In genomic region chr2:79511676-79512323, GRCm38 (mm10) we compare ENCODE assay signal across 8 mouse cellular contexts. TPM values are rescaled to one million over a fixed set of nuclear protein-coding genes. Genes with fewer than 3 reads are reported as not detected.
DNase-seq lines count a peak whose midpoint lies in the region; ATAC-seq lines count a peak whose summit lies in the region.

No protein-coding gene starts in this region.

- ATAC-seq in CD4-positive, CD25-positive, alpha-beta regulatory T cell, adult 4 months: peak; percentile 69
- peak; percentile 75 for ATAC-seq in cerebellum, adult (ENCODE audit: insufficient number of reproducible peaks, low FRiP score, low TSS enrichment)
- ATAC-seq in forebrain, embryonic 15.5 days (replicated peaks): 0 out of 2 replicates have a peak, but pooled peaks have one; percentile 23
- no peak for ATAC-seq in liver, embryonic 16.5 days (ENCODE audit: low read depth)
- ATAC-seq in neural tube, embryonic 15.5 days (ENCODE audit: low FRiP score): no peak; the same call in 1 of the 2 replicates

- no peak overlapping the region for H3K9ac ChIP-seq in forebrain, embryonic 15.5 days (replicated peaks)
- H3K9ac ChIP-seq in liver, embryonic 16.5 days (ENCODE audit: low read depth, low read length): no peak overlapping the region
- no peak overlapping the region; the same call in 1 of the 2 replicates for H3K9ac ChIP-seq in neural tube, embryonic 15.5 days (replicated peaks)

- H3K4me2 ChIP-seq in forebrain, embryonic 15.5 days (replicated peaks): no peak overlapping the region; the same call in 1 of the 2 replicates
- no peak overlapping the region for H3K4me2 ChIP-seq in liver, embryonic 16.5 days (ENCODE audit: low read depth, low read length)
- H3K4me2 ChIP-seq in neural tube, embryonic 15.5 days: peak overlapping the region; percentile 42

- 26% methylated on average over 11 of the region's 11 CpGs for WGBS in forebrain, embryonic 15.5 days
- WGBS in liver, embryonic 16.5 days (ENCODE audit: insufficient replicate concordance): 17% methylated on average over 11 of the region's 11 CpGs
- WGBS in neural tube, embryonic 15.5 days: 24% methylated on average over 11 of the region's 11 CpGs

- peaks cover 7% of the 10 kb centered on the region; the same call in 1 of the 2 replicates for H3K4me1 ChIP-seq in forebrain, embryonic 15.5 days
- H3K4me1 ChIP-seq in liver, embryonic 16.5 days (ENCODE audit: control insufficient read depth, low read depth, low read length): no peaks in the 10 kb centered on the region; the same call in 1 of the 2 replicates
- peaks cover 3% of the 10 kb centered on the region; the same call in 1 of the 2 replicates for H3K4me1 ChIP-seq in neural tube, embryonic 15.5 days

- intact Hi-C loops in heart, postnatal 36 days (cut with DNase I): loop anchor here (1.0 to 5.0 kb wide), 3 partner anchors 135 to 756 kb away; no protein-coding TSS in a partner anchor

- peak; percentile 81 to 87 for DNase-seq in heart, postnatal 36 days
- DNase-seq in layer of hippocampus, adult 11-12 months (ENCODE audit: low spot score): peak; percentile 84
- peak; percentile 41 for DNase-seq in thymus, postnatal 25 days

- H3K9me3 ChIP-seq in forebrain, embryonic 15.5 days: no peaks in the 10 kb centered on the region
- H3K9me3 ChIP-seq in liver, embryonic 16.5 days (replicated peaks; ENCODE audit: control insufficient read depth, low read length): no peaks in the 10 kb centered on the region
- no peaks in the 10 kb centered on the region for H3K9me3 ChIP-seq in neural tube, embryonic 15.5 days (replicated peaks)

- no peaks in the 10 kb centered on the region for H3K36me3 ChIP-seq in forebrain, embryonic 15.5 days
- no peaks in the 10 kb centered on the region for H3K36me3 ChIP-seq in liver, embryonic 16.5 days (ENCODE audit: control insufficient read depth, insufficient read depth)
- H3K36me3 ChIP-seq in neural tube, embryonic 15.5 days: no peaks in the 10 kb centered on the region

- no peak overlapping the region for H3K27ac ChIP-seq in forebrain, embryonic 15.5 days (replicated peaks)
- H3K27ac ChIP-seq in liver, embryonic 16.5 days (ENCODE audit: low read length): no peak overlapping the region
- H3K27ac ChIP-seq in neural tube, embryonic 15.5 days (replicated peaks): no peak overlapping the region

- no peaks in the 10 kb centered on the region for H3K27me3 ChIP-seq in forebrain, embryonic 15.5 days
- H3K27me3 ChIP-seq in liver, embryonic 16.5 days (ENCODE audit: control insufficient read depth, insufficient read depth, low read depth, low read length): no peaks in the 10 kb centered on the region
- no peaks in the 10 kb centered on the region for H3K27me3 ChIP-seq in neural tube, embryonic 15.5 days (replicated peaks)

- no peak overlapping the region for H3K4me3 ChIP-seq in forebrain, embryonic 15.5 days
- H3K4me3 ChIP-seq in liver, embryonic 16.5 days (ENCODE audit: low read depth, low read length): 0 out of 2 replicates have a peak overlapping the region, but pooled peaks have one; percentile 4
- no peak overlapping the region for H3K4me3 ChIP-seq in neural tube, embryonic 15.5 days (replicated peaks)

RNA-seq across cellular contexts. Expression of gene Cerkl, which starts 55.2 kb away (rescaled TPM):
- polyA plus RNA-seq in CD4-positive, CD25-positive, alpha-beta regulatory T cell, adult 4 months (2017; shearing (Covaris generic)): 10 to 100 TPM; 35.8 to 46.1 TPM
- polyA plus RNA-seq in forebrain, embryonic 15.5 days (2015; fragmentation: Nextera tagmentation; extraction: Ambion mirVana): 1.4 and 1.7 TPM in 2 replicates
- under 1 TPM; 0.76 to 0.97 TPM for total RNA-seq in heart, postnatal 36 days (2021)
- polyA plus RNA-seq in liver, embryonic 16.5 days (2015; fragmentation: Nextera tagmentation; extraction: Ambion mirVana): 5.0 and 5.7 TPM in 2 replicates
- 0.69 and 2.0 TPM in 2 replicates for polyA plus RNA-seq in neural tube, embryonic 15.5 days (2015; fragmentation: Nextera tagmentation; extraction: Ambion mirVana)

RNA-seq across cellular contexts. Expression of gene Neurod1, which starts 55.2 kb away (rescaled TPM):
- polyA plus RNA-seq in CD4-positive, CD25-positive, alpha-beta regulatory T cell, adult 4 months (2017; shearing (Covaris generic)): not detected
- 72.5 and 78.1 TPM in 2 replicates for polyA plus RNA-seq in forebrain, embryonic 15.5 days (2015; fragmentation: Nextera tagmentation; extraction: Ambion mirVana)
- total RNA-seq in heart, postnatal 36 days (2021): not detected
- polyA plus RNA-seq in liver, embryonic 16.5 days (2015; fragmentation: Nextera tagmentation; extraction: Ambion mirVana): 0.05 TPM in 1 of 2 replicates, not detected in the other
- 11.0 and 16.9 TPM in 2 replicates for polyA plus RNA-seq in neural tube, embryonic 15.5 days (2015; fragmentation: Nextera tagmentation; extraction: Ambion mirVana)

Comparison
In these comparisons a context has a peak if more than half of its experiments do, and no peak if none do; other contexts are left out.
1. ATAC-seq: peak in CD4-positive, CD25-positive, alpha-beta regulatory T cell, adult 4 months (single experiment), cerebellum, adult (single experiment) and forebrain, embryonic 15.5 days (single experiment); none in liver, embryonic 16.5 days (single experiment) and neural tube, embryonic 15.5 days (single experiment).
2. RNA of gene Neurod1, which starts 55.2 kb away (polyA plus RNA-seq): 72.5 to 78.1 TPM in forebrain, embryonic 15.5 days and 11.0 to 16.9 TPM in neural tube, embryonic 15.5 days; 0.05 TPM in liver, embryonic 16.5 days and not detected in CD4-positive, CD25-positive, alpha-beta regulatory T cell, adult 4 months; every median in the first group is over 10 times any median in the second.
3. Peak in every context shown above with its lines, with median percentiles within 50 percentile points of each other: DNase-seq.